Mouse (Mus musculus): Measurements from ENCODE around the gene Stmn1. TPM values are rescaled to one million over a fixed set of nuclear protein-coding genes. Genes with fewer than 3 reads are reported as not detected.

Gene Stmn1
- polyA plus RNA-seq, 1 experiment = 38.6 TPM

GRCm38 (mm10) chr4:134505966-134506594, 38.0 kb downstream of the Stmn1 start:
- Histone ChIP-seq H3K4me1 (ENCODE audit: control insufficient read depth, insufficient read depth, low read length) (peaks cover 2% of the 10 kb centered on the region), H3K4me3 (replicated peaks; ENCODE audit: extremely low read depth, low read depth, low read length) (no peak overlapping the region)
- WGBS = 62% methylated on average over 4 of the region's 4 CpGs
- no peak for DNase-seq
- no peak for TF ChIP-seq POLR2A (IDR thresholded peaks at IDR 0.05; ENCODE audit: borderline replicate concordance, extremely low read depth, low read depth, low read length)
- TF ChIP-seq CTCF (IDR thresholded peaks at IDR 0.05; ENCODE audit: insufficient read depth, low read length) = no peak

- Histone ChIP-seq H3K4me1 (ENCODE audit: control insufficient read depth, insufficient read depth, low read length) (peaks cover 4% of the 10 kb centered on the region), H3K4me3 (replicated peaks; ENCODE audit: extremely low read depth, low read depth, low read length) (no peak overlapping the region)
- WGBS = 88% methylated on average over 19 of the region's 19 CpGs
- no peak for TF ChIP-seq POLR2A (IDR thresholded peaks at IDR 0.05; ENCODE audit: borderline replicate concordance, extremely low read depth, low read depth, low read length)
- no peak for TF ChIP-seq CTCF (IDR thresholded peaks at IDR 0.05; ENCODE audit: insufficient read depth, low read length)
- DNase-seq = no peak
Observed at GRCm38 (mm10) chr4:134506713-134507112, 38.6 kb downstream of the Stmn1 start.

GRCm38 (mm10) chr4:134510396-134510795, 42.3 kb downstream of the Stmn1 start:
- TF ChIP-seq POLR2A (IDR thresholded peaks at IDR 0.05; ENCODE audit: borderline replicate concordance, extremely low read depth, low read depth, low read length) = no peak
- no peak for TF ChIP-seq CTCF (IDR thresholded peaks at IDR 0.05; ENCODE audit: insufficient read depth, low read length)
- Histone ChIP-seq H3K4me3 (replicated peaks; ENCODE audit: extremely low read depth, low read depth, low read length) (no peak overlapping the region), H3K4me1 (ENCODE audit: control insufficient read depth, insufficient read depth, low read length) (peaks cover 4% of the 10 kb centered on the region)
- DNase-seq = no peak
- WGBS = 84% methylated on average over 4 of the region's 4 CpGs

- H3K4me3 ChIP-seq (replicated peaks; ENCODE audit: extremely low read depth, low read depth, low read length) = peak within 1 kb of the TSS; percentile 52
- WGBS = under 1% methylated on average over 42 of the region's 42 CpGs
- peaks cover 4% of the 10 kb centered on the region for H3K4me1 ChIP-seq (ENCODE audit: control insufficient read depth, insufficient read depth, low read length)
- peak; percentile 83 for DNase-seq
- no peak for TF ChIP-seq CTCF (IDR thresholded peaks at IDR 0.05; ENCODE audit: insufficient read depth, low read length)
- peak; percentile 64; the same call in 1 of the 2 replicates for TF ChIP-seq POLR2A (IDR thresholded peaks at IDR 0.05; ENCODE audit: borderline replicate concordance, extremely low read depth, low read depth, low read length)
Observed at GRCm38 (mm10) chr4:134510845-134511411, 42.8 kb downstream of the Stmn1 start, which contains the start of gene Aunip. TSS of gene Aunip (plus strand) at chr4:134510999.

- TF ChIP-seq CTCF (IDR thresholded peaks at IDR 0.05; ENCODE audit: insufficient read depth, low read length) = no peak
- no peak for TF ChIP-seq POLR2A (IDR thresholded peaks at IDR 0.05; ENCODE audit: borderline replicate concordance, extremely low read depth, low read depth, low read length)
- H3K4me1 ChIP-seq (ENCODE audit: control insufficient read depth, insufficient read depth, low read length) = peaks cover 4% of the 10 kb centered on the region
- WGBS = 46% methylated on average over 6 of the region's 6 CpGs
- DNase-seq = no peak
- no peak overlapping the region for H3K4me3 ChIP-seq (replicated peaks; ENCODE audit: extremely low read depth, low read depth, low read length)
Observed at GRCm38 (mm10) chr4:134511730-134512129, 43.6 kb downstream of the Stmn1 start.

- DNase-seq = peak; percentile 35
- H3K4me3 ChIP-seq (replicated peaks; ENCODE audit: extremely low read depth, low read depth, low read length) = no peak overlapping the region
- TF ChIP-seq CTCF (IDR thresholded peaks at IDR 0.05; ENCODE audit: insufficient read depth, low read length) (peak; percentile 61), POLR2A (IDR thresholded peaks at IDR 0.05; ENCODE audit: borderline replicate concordance, extremely low read depth, low read depth, low read length) (no peak)
- H3K4me1 ChIP-seq (ENCODE audit: control insufficient read depth, insufficient read depth, low read length) = peaks cover 4% of the 10 kb centered on the region
- WGBS = 10% methylated on average over 15 of the region's 15 CpGs
Observed at GRCm38 (mm10) chr4:134512798-134513197, 44.7 kb downstream of the Stmn1 start.

- 72% methylated on average over 11 of the region's 11 CpGs for WGBS
- no peak for DNase-seq
- Histone ChIP-seq H3K4me1 (ENCODE audit: control insufficient read depth, insufficient read depth, low read length) (peaks cover 4% of the 10 kb centered on the region), H3K4me3 (replicated peaks; ENCODE audit: extremely low read depth, low read depth, low read length) (no peak overlapping the region)
- TF ChIP-seq CTCF (IDR thresholded peaks at IDR 0.05; ENCODE audit: insufficient read depth, low read length) (no peak), POLR2A (IDR thresholded peaks at IDR 0.05; ENCODE audit: borderline replicate concordance, extremely low read depth, low read depth, low read length) (no peak)
Observed at GRCm38 (mm10) chr4:134514309-134514930, 46.3 kb downstream of the Stmn1 start.

GRCm38 (mm10) chr4:134515614-134516013, 47.5 kb downstream of the Stmn1 start:
- WGBS = 62% methylated on average over 7 of the region's 7 CpGs
- no peak for TF ChIP-seq POLR2A (IDR thresholded peaks at IDR 0.05; ENCODE audit: borderline replicate concordance, extremely low read depth, low read depth, low read length)
- H3K4me1 ChIP-seq (ENCODE audit: control insufficient read depth, insufficient read depth, low read length) = peaks cover 4% of the 10 kb centered on the region
- no peak overlapping the region for H3K4me3 ChIP-seq (replicated peaks; ENCODE audit: extremely low read depth, low read depth, low read length)
- peak; percentile 34 for DNase-seq

- TF ChIP-seq POLR2A (IDR thresholded peaks at IDR 0.05; ENCODE audit: borderline replicate concordance, extremely low read depth, low read depth, low read length) (no peak), CTCF (IDR thresholded peaks at IDR 0.05; ENCODE audit: insufficient read depth, low read length) (no peak)
- Histone ChIP-seq H3K4me3 (replicated peaks; ENCODE audit: extremely low read depth, low read depth, low read length) (no peak overlapping the region), H3K4me1 (ENCODE audit: control insufficient read depth, insufficient read depth, low read length) (no peaks in the 10 kb centered on the region)
- DNase-seq = no peak
- WGBS = 55% methylated on average over 8 of the region's 8 CpGs
Observed at GRCm38 (mm10) chr4:134516981-134517380, 48.9 kb downstream of the Stmn1 start.

GRCm38 (mm10) chr4:134517719-134518118, 49.6 kb downstream of the Stmn1 start:
- TF ChIP-seq POLR2A (IDR thresholded peaks at IDR 0.05; ENCODE audit: borderline replicate concordance, extremely low read depth, low read depth, low read length) = no peak
- TF ChIP-seq CTCF (IDR thresholded peaks at IDR 0.05; ENCODE audit: insufficient read depth, low read length) = no peak
- no peaks in the 10 kb centered on the region for H3K4me1 ChIP-seq (ENCODE audit: control insufficient read depth, insufficient read depth, low read length)
- DNase-seq = no peak
- 84% methylated on average over 10 of the region's 10 CpGs for WGBS
- no peak overlapping the region for H3K4me3 ChIP-seq (replicated peaks; ENCODE audit: extremely low read depth, low read depth, low read length)
